Mouse (Mus musculus) bone marrow, adult 2 months (tissue): ENCODE measurements around the gene Pif1.

ENCODE experiments used
- CTCF ChIP-seq: fragments of 200-500 bp; IDR thresholded peaks from 2 replicates; pipeline ENCODE4 v1.5.1; 2011; ENCODE audit warnings: low read length, control low read depth; ENCODE audit not compliant: control insufficient read depth, insufficient read depth
- POLR2A ChIP-seq: fragments of 200-500 bp; IDR thresholded peaks from 2 replicates; pipeline ENCODE4 v1.6.1; 2011; ENCODE audit warnings: low read depth, mild to moderate bottlenecking, control low read depth, low read length, borderline replicate concordance; ENCODE audit not compliant: control insufficient read depth

- TF ChIP-seq CTCF (no peak), POLR2A (no peak)
Observed at GRCm38 (mm10) chr9:65561016-65561415, 25.9 kb upstream of the Pif1 start.
